Mouse (Mus musculus) right cerebral cortex, adult 18-20 months (tissue): Measurements from ENCODE around the gene Nrm.

Experiments used
- DNase-seq: peaks from one replicate; pipeline ENCODE4 v3.0.0; 2022; ENCODE audit warnings: mixed read lengths

Gene Nrm

GRCm38 (mm10) chr17:35861198-35861857 is at the start of gene Nrm:
Nrm (plus strand) TSS chr17:35861318.
- peak; percentile 92 for DNase-seq

- no peak for DNase-seq
Measured at GRCm38 (mm10) chr17:35812307-35812706, 48.8 kb upstream of the Nrm start.

GRCm38 (mm10) chr17:35812736-35813135 is 48.4 kb upstream of the Nrm start:
- DNase-seq, result no peak

DNA sequence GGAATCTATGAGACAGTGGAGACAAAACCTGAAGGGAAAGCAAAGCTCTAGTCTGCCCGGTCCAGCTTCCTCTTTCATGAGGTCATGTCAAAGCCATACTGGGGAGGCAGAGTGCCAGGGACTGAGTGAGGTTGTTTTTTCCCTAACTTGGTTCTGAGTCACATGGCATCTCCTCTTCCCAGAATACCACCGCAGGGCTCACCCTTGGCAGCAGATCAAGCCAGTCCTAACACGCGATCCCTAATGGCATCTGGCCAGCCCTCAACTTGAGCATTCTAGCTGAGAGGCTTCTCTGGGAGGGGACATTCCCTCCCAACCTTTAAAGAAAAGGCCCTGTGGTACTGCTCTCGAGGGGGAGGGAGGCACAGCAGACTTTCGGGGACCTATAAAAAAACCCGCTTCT is 47.9 kb upstream of the Nrm start:
- peak; percentile 46 for DNase-seq

GRCm38 (mm10) chr17:35813653-35814052 is 47.5 kb upstream of the Nrm start:
- DNase-seq, result no peak

GRCm38 (mm10) chr17:35814678-35815077 is 46.4 kb upstream of the Nrm start:
- DNase-seq, result no peak

GRCm38 (mm10) chr17:35815836-35816235 is 45.3 kb upstream of the Nrm start:
- DNase-seq, result no peak

DNA sequence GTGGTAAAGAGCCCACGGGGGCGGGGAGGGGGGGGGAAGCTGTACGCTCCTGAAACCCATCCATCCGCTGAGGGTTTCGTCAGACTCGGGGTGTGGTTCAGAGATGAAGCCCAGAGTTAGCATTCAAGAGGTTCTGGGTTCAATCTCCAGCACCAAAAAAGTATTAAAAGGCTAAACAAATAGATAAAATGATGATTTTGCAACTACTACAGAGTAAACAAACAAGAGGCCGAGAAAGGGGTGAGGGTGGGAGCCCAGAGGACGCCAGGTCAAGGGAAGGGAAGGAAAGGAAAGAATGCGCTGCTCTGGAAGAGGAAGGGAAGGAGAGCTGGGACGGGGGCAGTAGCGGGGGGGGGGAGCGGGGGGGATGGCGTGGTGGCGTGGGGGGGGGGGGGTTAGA is 44.4 kb upstream of the Nrm start:
- DNase-seq, result no peak

- DNase-seq, result no peak
Measured at GRCm38 (mm10) chr17:35817226-35817625, 43.9 kb upstream of the Nrm start.

GRCm38 (mm10) chr17:35820111-35820510 is 41.0 kb upstream of the Nrm start:
- DNase-seq, result no peak

GRCm38 (mm10) chr17:35821439-35822430 is 39.4 kb upstream of the Nrm start, which contains the start of gene Ier3:
Ier3 (plus strand) TSS chr17:35821684.
- peak; percentile 74 for DNase-seq

GRCm38 (mm10) chr17:35822564-35822963 is 38.6 kb upstream of the Nrm start:
- DNase-seq, result no peak

- peak; percentile 73 for DNase-seq
Measured at GRCm38 (mm10) chr17:35822964-35823937, 37.9 kb upstream of the Nrm start, which contains the start of gene Flot1. Flot1 (plus strand) TSS chr17:35823230.

DNA sequence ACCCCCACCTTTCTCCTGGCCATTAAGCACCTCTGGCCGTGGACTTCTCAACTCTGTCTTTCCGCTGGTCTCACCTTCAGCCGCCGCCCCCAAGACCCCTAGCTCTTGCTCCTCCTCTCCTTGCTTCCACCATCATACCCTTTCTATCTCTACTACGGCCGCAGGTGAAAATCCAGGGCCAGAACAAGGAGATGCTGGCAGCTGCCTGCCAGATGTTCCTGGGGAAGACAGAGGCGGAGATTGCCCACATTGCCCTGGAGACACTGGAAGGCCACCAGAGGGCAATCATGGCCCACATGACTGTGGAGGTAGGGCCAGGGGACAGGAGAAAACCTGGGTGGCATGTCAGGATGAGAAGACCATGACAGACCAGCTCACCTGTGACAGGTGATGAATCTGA is 36.7 kb upstream of the Nrm start:
- no peak for DNase-seq

GRCm38 (mm10) chr17:35825109-35825850 is 35.8 kb upstream of the Nrm start:
- DNase-seq, result no peak

GRCm38 (mm10) chr17:35829737-35830136 is 31.4 kb upstream of the Nrm start:
- peak; percentile 89 for DNase-seq

DNA sequence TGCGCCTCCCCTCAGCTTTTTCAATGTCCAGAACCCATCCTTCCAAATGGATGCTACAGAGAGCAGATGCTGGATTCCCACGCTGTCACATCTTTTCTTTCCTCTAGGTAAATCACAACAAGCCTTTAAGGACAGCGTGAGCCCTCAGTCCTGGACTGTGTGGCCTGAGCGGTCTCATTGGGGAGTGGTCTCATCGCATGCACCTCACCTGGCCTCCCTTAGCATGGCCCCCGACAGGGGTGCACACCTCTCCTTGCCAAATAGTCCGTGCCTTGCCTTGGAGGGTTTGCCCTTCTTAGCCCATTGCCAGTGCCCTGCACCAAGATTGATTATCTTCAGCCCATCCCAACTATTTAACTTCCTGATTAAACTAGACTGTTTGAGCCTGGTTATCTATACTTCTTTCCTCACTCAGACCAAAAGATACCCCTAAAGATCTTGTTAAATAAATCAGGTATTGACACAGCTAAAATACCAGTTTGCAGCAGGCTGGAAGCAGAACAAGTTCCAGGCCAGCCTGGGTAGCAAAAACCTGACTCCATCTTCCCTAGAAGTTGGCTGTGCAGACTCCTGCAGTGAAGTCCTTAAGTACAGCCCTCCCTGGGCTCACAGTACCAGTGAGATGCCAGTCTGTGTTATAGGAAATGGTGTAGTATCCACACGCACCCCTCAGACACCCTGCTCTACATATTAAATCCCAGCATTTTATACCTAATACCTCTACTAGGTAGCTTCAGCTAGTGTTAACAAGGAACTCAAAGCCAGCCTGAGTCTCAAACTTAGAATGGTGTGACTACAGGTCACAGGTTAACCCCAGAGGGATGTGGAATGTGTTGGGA is 28.5 kb upstream of the Nrm start:
- DNase-seq, result no peak

DNA sequence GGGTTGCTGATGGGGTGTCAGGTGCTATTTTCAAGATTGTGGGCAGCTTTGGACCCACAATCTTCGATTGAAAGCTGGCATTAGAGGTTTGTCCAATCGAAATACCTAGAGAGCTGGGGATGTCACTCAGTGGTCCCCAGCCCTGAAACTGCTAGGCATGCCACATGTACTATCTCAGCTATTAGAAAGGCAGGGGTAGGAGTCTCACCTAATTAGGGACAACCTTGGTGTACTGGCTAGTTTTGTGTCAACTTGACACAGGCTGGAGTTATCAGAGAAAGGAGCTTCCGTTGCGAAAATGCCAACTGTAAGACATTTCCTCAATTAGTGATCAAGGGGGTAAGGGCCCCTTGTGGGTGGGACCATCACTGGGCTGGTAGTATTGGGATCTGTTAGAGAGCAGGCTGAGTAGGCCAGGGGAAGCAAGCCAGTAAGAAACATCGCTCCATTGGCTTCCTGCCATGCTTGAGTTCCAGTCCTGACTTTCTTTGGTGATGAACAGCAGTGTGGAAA is 27.8 kb upstream of the Nrm start:
- DNase-seq, result no peak

DNA sequence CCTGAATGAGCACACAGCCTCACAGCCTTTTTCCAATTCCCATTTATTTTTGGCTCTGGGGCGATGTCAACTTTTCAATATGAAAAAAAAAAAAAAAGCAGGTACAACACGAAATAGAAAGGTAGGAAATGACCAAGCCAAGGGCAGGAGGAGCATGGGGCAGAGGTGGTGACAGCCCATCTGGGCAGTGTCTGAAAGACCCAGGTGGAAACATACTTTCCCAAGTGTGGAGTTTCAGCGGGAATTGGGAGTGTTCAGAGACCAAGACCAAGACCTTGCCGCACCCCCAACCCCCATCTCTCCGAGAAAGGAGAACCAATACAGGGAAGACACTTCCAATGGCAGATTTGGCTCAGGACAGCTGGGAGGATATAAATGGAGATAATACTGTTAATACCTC is 27.2 kb upstream of the Nrm start:
- no peak for DNase-seq

GRCm38 (mm10) chr17:35834696-35835422 is 26.3 kb upstream of the Nrm start:
- no peak for DNase-seq
